Mouse (Mus musculus) erythroblast, embryonic 14.5 days (primary cell): ENCODE data around the gene Gm49393.

ENCODE experiments used
- GATA1 ChIP-seq: IDR thresholded peaks from 2 replicates; pipeline ENCODE4 v1.6.1; 2012; ENCODE audit warnings: low read length, inconsistent platforms, mixed read lengths
- TAL1 ChIP-seq: IDR thresholded peaks from 3 replicates; pipeline ENCODE4 v1.6.1; 2012; ENCODE audit warnings: low read length, inconsistent platforms, mixed read lengths

- no peak for TF ChIP-seq GATA1
- TF ChIP-seq TAL1: no peak
Observed at GRCm38 (mm10) chr13:60826052-60826451, 109.3 kb downstream of the Gm49393 start.
